Mouse (Mus musculus): Measurements from ENCODE around the gene Rab34. TPM values are rescaled to one million over a fixed set of nuclear protein-coding genes. Genes with fewer than 3 reads are reported as not detected.

Gene Rab34
- total and polyA plus RNA-seq, 3 experiments, result 0.17 to 1.4 (median 0.50) TPM

GRCm38 (mm10) chr11:78215709-78216317, 27.6 kb downstream of the Rab34 start:
- no peak overlapping the region for H3K27ac ChIP-seq (ENCODE audit: insufficient read depth, low read depth)
- in situ Hi-C loops (cut with MboI; ENCODE audit: low pct_ligation_motif_present, low pct_unique_long_range_greater_than_20kb, low sequenced_read_pairs), result no loop called here

GRCm38 (mm10) chr11:78223586-78223985, 35.4 kb downstream of the Rab34 start:
- dilution Hi-C loops (cut with MboI; ENCODE audit: extremely low pct_ligation_motif_present, extremely low pct_unique_long_range_greater_than_20kb, low sequenced_read_pairs) (no loop called here), in situ Hi-C loops (cut with MboI; ENCODE audit: low pct_ligation_motif_present, low pct_unique_long_range_greater_than_20kb, low sequenced_read_pairs) (no loop called here)
- Histone ChIP-seq H3K9ac (ENCODE audit: insufficient read depth, low read depth) (no peak overlapping the region), H3K4me3 (replicated peaks in 1 of 3; ENCODE audit: low read depth in 2 of 3, low read length in 2 of 3, poor library complexity in 1 of 3) (no peak overlapping the region), H3K4me2 (ENCODE audit: insufficient read depth, low read depth, poor library complexity, severe bottlenecking) (no peak overlapping the region), H3K36me3 (replicated peaks in 1 of 2; ENCODE audit: control insufficient read depth in 1 of 2, insufficient read depth in 1 of 2, low read length in 1 of 2) (peaks cover 91 to 97% of the 10 kb centered on the region in 2 experiments), H3K27ac (ENCODE audit: insufficient read depth, low read depth) (no peak overlapping the region), H3K79me2 (replicated peaks; ENCODE audit: control insufficient read depth, extremely low read depth, insufficient read depth, poor library complexity, severe bottlenecking) (no peaks in the 10 kb centered on the region), H3K4me1 (ENCODE audit: control insufficient read depth in 1 of 2, insufficient read depth in 2 of 2) (no peaks in the 10 kb centered on the region), H3K9me3 (replicated peaks; ENCODE audit: low read length) (no peaks in the 10 kb centered on the region), H3K27me3 (replicated peaks) (no peaks in the 10 kb centered on the region)
- TF ChIP-seq NRF1 (IDR thresholded peaks at IDR 0.05; ENCODE audit: low read depth, low read length) (no peak), TBP (conservative IDR thresholded peaks at IDR 0.05; ENCODE audit: low read depth, low read length) (no peak), MEF2A (IDR thresholded peaks at IDR 0.05; ENCODE audit: borderline replicate concordance, low read depth, low read length) (no peak), MAFK (IDR thresholded peaks at IDR 0.05; ENCODE audit: insufficient replicate concordance, low read length) (no peak), BHLHE40 (IDR thresholded peaks at IDR 0.05; ENCODE audit: low read depth, low read length) (no peak), ZC3H11A (IDR thresholded peaks at IDR 0.05; ENCODE audit: low read depth, low read length) (no peak), POLR2A (IDR thresholded peaks at IDR 0.05; ENCODE audit: low read depth, low read length) (no peak; the same call in 1 of the 2 replicates), CHD1 (IDR thresholded peaks at IDR 0.05; ENCODE audit: low read depth, low read length) (no peak), E2F4 (IDR thresholded peaks at IDR 0.05; ENCODE audit: insufficient replicate concordance, low read depth, low read length) (no peak), TCF12 (IDR thresholded peaks at IDR 0.05; ENCODE audit: low read depth, low read length) (no peak), KAT2A (IDR thresholded peaks at IDR 0.05; ENCODE audit: insufficient replicate concordance, low read length) (no peak)
- no peak for DNase-seq (ENCODE audit: extremely low read depth)

More at GRCm38 (mm10) chr11:78215709-78216317, 27.6 kb downstream of the Rab34 start:
- Histone ChIP-seq H3K9me3 (replicated peaks; ENCODE audit: low read length) (no peaks in the 10 kb centered on the region), H3K36me3 (replicated peaks in 1 of 2; ENCODE audit: control insufficient read depth in 1 of 2, insufficient read depth in 1 of 2, low read length in 1 of 2) (peaks cover 86 to 94% of the 10 kb centered on the region in 2 experiments), H3K4me3 (replicated peaks in 1 of 3; ENCODE audit: low read depth in 2 of 3, low read length in 2 of 3, poor library complexity in 1 of 3) (no peak overlapping the region), H3K27me3 (replicated peaks) (no peaks in the 10 kb centered on the region), H3K4me2 (ENCODE audit: insufficient read depth, low read depth, poor library complexity, severe bottlenecking) (no peak overlapping the region), H3K4me1 (ENCODE audit: control insufficient read depth in 1 of 2, insufficient read depth in 2 of 2) (no peaks in the 10 kb centered on the region), H3K79me2 (replicated peaks; ENCODE audit: control insufficient read depth, extremely low read depth, insufficient read depth, poor library complexity, severe bottlenecking) (no peaks in the 10 kb centered on the region), H3K9ac (ENCODE audit: insufficient read depth, low read depth) (no peak overlapping the region)
- dilution Hi-C loops (cut with MboI; ENCODE audit: extremely low pct_ligation_motif_present, extremely low pct_unique_long_range_greater_than_20kb, low sequenced_read_pairs), result no loop called here
- DNase-seq (ENCODE audit: extremely low read depth), result no peak
- TF ChIP-seq ZMIZ1 (IDR thresholded peaks at IDR 0.05; ENCODE audit: low read depth, low read length), result no peak
- TF ChIP-seq POLR2A (IDR thresholded peaks at IDR 0.05; ENCODE audit: low read depth, low read length), result no peak
- TF ChIP-seq ZNF384 (IDR thresholded peaks at IDR 0.05; ENCODE audit: low read depth, low read length), result no peak
- no peak for TF ChIP-seq RAD21 (IDR thresholded peaks at IDR 0.05; ENCODE audit: low read depth, low read length)
